Mouse (Mus musculus) C3H10T1/2 (cell line): Measurements from ENCODE around the gene Prss57. TPM values are rescaled to one million over a fixed set of nuclear protein-coding genes. Genes with fewer than 3 reads are reported as not detected.

Experiments
- polyA plus RNA-seq, 2 experiments: library from polyadenylated mRNA; unstranded; fragments of >200 nt; fragmentation: generic; extraction: Trizol; gene quantifications; one replicate each; pipeline ENCODE4 v1.2.1; 2012; ENCODE audit warnings: missing spikeins in 2 of 2

Gene Prss57
- under 1 TPM; 0.07 to 0.27 TPM for polyA plus RNA-seq

GRCm38 (mm10) chr10:79790861-79791260 is at the start of gene Prss57:
Gene Prss57, minus strand, starts transcription at chr10:79790961.

DNA sequence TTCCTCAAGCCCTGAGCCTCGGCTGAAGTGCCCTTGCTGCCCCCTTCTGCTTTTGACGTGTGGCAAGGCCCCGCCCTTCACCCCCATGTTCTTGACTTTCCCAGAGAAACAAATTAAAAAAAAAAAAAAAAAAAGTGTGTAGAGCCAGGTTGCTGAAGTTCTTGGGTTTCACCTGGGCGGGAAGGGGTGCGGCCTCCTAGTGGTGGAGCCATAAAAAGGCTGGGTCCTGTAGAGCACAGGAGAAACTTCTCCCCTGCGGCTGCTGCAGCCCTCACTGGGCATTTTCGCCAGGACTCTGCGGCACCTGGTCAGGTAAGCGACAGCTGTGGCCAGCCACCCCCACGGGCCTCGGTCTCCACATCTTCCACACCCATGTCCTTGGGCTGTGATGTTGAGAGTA is 30.0 kb upstream of the Prss57 start, which contains the start of gene Misp:
Gene Misp, plus strand, starts transcription at position 208 of the 400 bp plus-strand sequence.

GRCm38 (mm10) chr10:79793051-79793737 is 2.4 kb upstream of the Prss57 start, which contains the start of gene Palm:
Gene Palm, plus strand, starts transcription at chr10:79793572.

GRCm38 (mm10) chr10:79777103-79777531 is 13.6 kb downstream of the Prss57 start, which contains the start of gene Fstl3:
Gene Fstl3, plus strand, starts transcription at chr10:79777272.

GRCm38 (mm10) chr10:79766508-79767325 is 24.0 kb downstream of the Prss57 start, which contains the start of gene Rnf126:
Gene Rnf126, minus strand, starts transcription at chr10:79766952.

DNA sequence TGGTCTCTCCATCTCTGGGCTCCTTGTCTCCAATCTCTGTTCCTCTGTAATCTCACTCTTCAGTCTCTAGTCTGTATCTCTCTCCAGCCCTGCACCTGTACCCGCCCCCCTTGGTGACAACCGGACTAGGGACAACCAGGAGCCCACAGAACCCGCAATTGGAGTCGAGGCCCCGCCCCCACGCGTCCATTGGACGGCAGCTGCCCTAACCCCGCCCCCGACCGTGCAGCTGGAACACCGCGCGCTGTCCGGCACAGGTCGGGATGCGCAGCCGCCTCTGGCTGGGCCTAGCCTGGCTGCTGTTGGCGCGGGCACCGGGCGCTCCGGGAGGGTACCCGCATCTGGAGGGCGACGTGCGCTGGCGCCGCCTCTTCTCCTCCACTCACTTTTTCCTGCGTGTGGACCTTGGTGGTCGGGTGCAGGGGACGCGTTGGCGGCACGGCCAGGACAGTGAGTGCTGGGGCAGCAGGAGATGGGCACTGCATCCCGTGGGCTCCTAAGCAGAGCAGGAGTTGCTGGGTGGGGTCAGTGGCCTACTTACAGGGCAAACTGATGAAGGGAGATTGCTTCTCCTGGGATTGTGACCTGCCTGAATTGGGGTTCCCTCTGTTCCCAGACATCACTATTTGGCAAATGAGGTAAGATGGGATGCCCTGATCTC is 35.8 kb downstream of the Prss57 start, which contains the start of gene Fgf22:
Gene Fgf22, plus strand, starts transcription at position 221 of the 661 bp plus-strand sequence.

GRCm38 (mm10) chr10:79745898-79746773 is 44.6 kb downstream of the Prss57 start, which contains the start of gene Polrmt:
Gene Polrmt, minus strand, starts transcription at chr10:79746581.

Other genes with a start within 250 kb of the Prss57 start
- gene Mier2, start 235.8 kb downstream of the Prss57 start, polyA plus RNA-seq, result 10 to 100 TPM; 13.3 to 35.6 TPM
- gene Theg, start 203.6 kb downstream of the Prss57 start, polyA plus RNA-seq, result under 1 TPM in 1 of 2 experiments, not detected in 1; 0.04 TPM
- under 1 TPM; 0.37 to 0.70 TPM for gene C2cd4c, start 176.9 kb downstream of the Prss57 start, polyA plus RNA-seq
- gene Shc2, start 153.0 kb downstream of the Prss57 start, polyA plus RNA-seq, result 1 to 10 TPM; 4.1 to 7.6 TPM
- gene Odf3l2, start 145.2 kb downstream of the Prss57 start, polyA plus RNA-seq, result under 1 TPM; 0.02 to 0.12 TPM
- under 1 TPM in 1 of 2 experiments, not detected in 1; 0.15 TPM for gene Madcam1, start 126.4 kb downstream of the Prss57 start, polyA plus RNA-seq
- gene Tpgs1, start 121.6 kb downstream of the Prss57 start, polyA plus RNA-seq, result 100 to 1,000 TPM; 144 to 166 TPM
- 100 to 1,000 TPM in 1 of 2 experiments, 10 to 100 TPM in 1; 90.7 to 532 TPM for gene Cdc34, start 108.8 kb downstream of the Prss57 start, polyA plus RNA-seq
- gene Gzmm, start 101.9 kb downstream of the Prss57 start, polyA plus RNA-seq, result 1 to 10 TPM in 1 of 2 experiments, under 1 TPM in 1; 0.26 to 1.4 TPM
- 1,000 to 10,000 TPM in 1 of 2 experiments, 100 to 1,000 TPM in 1; 956 to 1,508 TPM for gene Bsg, start 86.5 kb downstream of the Prss57 start, polyA plus RNA-seq
- gene Hcn2, start 74.3 kb downstream of the Prss57 start, polyA plus RNA-seq, result 1 to 10 TPM; 2.8 to 4.9 TPM
- 10 to 100 TPM; 66.4 to 68.7 TPM for gene Polrmt, start 44.4 kb downstream of the Prss57 start, polyA plus RNA-seq
- gene Fgf22, start 35.9 kb downstream of the Prss57 start, polyA plus RNA-seq, result under 1 TPM; 0.05 to 0.19 TPM
- 100 to 1,000 TPM in 1 of 2 experiments, 10 to 100 TPM in 1; 81.0 to 105 TPM for gene Rnf126, start 24.0 kb downstream of the Prss57 start, polyA plus RNA-seq
- 1 to 10 TPM; 4.7 to 6.0 TPM for gene Fstl3, start 13.7 kb downstream of the Prss57 start, polyA plus RNA-seq
- 100 to 1,000 TPM in 1 of 2 experiments, 10 to 100 TPM in 1; 79.5 to 140 TPM for gene Palm, start 2.6 kb upstream of the Prss57 start, polyA plus RNA-seq
- gene Misp, start 30.0 kb upstream of the Prss57 start, polyA plus RNA-seq, result under 1 TPM; 0.04 to 0.12 TPM
- gene Ptbp1, start 63.5 kb upstream of the Prss57 start, polyA plus RNA-seq, result 100 to 1,000 TPM; 188 to 194 TPM
- gene Prtn3, start 83.5 kb upstream of the Prss57 start, polyA plus RNA-seq, result 1 to 10 TPM in 1 of 2 experiments, not detected in 1; 2.4 TPM
- 1 to 10 TPM in 1 of 2 experiments, under 1 TPM in 1; 0.34 to 8.2 TPM for gene Plppr3, start 83.7 kb upstream of the Prss57 start, polyA plus RNA-seq
- gene Elane, start 95.3 kb upstream of the Prss57 start, polyA plus RNA-seq, result under 1 TPM in 1 of 2 experiments, not detected in 1; 0.06 TPM
- under 1 TPM in 1 of 2 experiments, not detected in 1; 0.05 TPM for gene Cfd, start 99.9 kb upstream of the Prss57 start, polyA plus RNA-seq
- gene Med16, start 118.0 kb upstream of the Prss57 start, polyA plus RNA-seq, result 10 to 100 TPM; 43.2 to 83.7 TPM
- not detected for gene Gm26602, start 119.9 kb upstream of the Prss57 start, polyA plus RNA-seq
- gene Kiss1r, start 126.0 kb upstream of the Prss57 start, polyA plus RNA-seq, result 1 to 10 TPM in 1 of 2 experiments, under 1 TPM in 1; 0.13 to 3.3 TPM
- 100 to 1,000 TPM in 1 of 2 experiments, 10 to 100 TPM in 1; 61.0 to 121 TPM for gene R3hdm4, start 130.2 kb upstream of the Prss57 start, polyA plus RNA-seq
- under 1 TPM; 0.29 to 0.85 TPM for gene Arid3a, start 136.1 kb upstream of the Prss57 start, polyA plus RNA-seq
- 100 to 1,000 TPM in 1 of 2 experiments, 10 to 100 TPM in 1; 29.0 to 130 TPM for gene Wdr18, start 169.2 kb upstream of the Prss57 start, polyA plus RNA-seq
- gene Grin3b, start 179.8 kb upstream of the Prss57 start, polyA plus RNA-seq, result under 1 TPM; 0.12 to 0.79 TPM
- 100 to 1,000 TPM; 105 to 141 TPM for gene Tmem259, start 193.4 kb upstream of the Prss57 start, polyA plus RNA-seq
- gene Cnn2, start 197.6 kb upstream of the Prss57 start, polyA plus RNA-seq, result 100 to 1,000 TPM; 426 to 430 TPM
- 1 to 10 TPM; 3.5 to 8.4 TPM for gene Abca7, start 205.5 kb upstream of the Prss57 start, polyA plus RNA-seq
- under 1 TPM; 0.58 to 0.84 TPM for gene Arhgap45, start 225.7 kb upstream of the Prss57 start, polyA plus RNA-seq
- 100 to 1,000 TPM; 195 to 403 TPM for gene Polr2e, start 248.8 kb upstream of the Prss57 start, polyA plus RNA-seq